ENCODE assay signal across 20 mouse cellular contexts in the genomic region with DNA sequence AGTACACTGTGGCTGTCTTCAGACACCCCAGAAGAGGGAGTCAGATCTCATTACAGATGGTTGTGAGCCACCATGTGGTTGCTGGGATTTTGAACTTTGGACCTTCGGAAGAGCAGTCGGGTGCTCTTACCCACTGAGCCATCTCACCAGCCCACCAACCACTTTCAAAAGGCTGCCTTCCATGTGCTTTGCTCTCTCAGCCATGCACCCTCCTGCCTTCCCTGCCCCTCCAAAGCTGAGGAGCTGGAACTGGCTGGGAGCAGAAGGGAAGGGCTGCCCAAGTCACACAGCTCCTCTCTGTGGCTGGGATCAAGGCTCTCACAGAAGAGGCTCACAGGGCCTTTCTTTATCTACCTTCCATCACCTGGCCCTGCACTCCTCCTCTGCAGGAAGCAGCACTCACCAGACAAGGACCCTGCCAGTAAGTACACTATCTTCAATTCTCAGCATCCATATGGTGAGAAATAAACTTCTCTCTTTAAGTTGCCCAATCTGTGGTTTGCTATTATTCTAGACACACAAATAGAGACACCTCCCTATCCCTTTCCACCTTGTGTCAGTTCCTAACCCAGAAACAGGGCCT. TPM values are rescaled to one million over a fixed set of nuclear protein-coding genes. Genes with fewer than 3 reads are reported as not detected.
DNase-seq lines count a peak whose midpoint lies in the region; ATAC-seq lines count a peak whose summit lies in the region.
"Had no signal": no experiment of that assay in that cellular context is flagged by ENCODE, and none has a peak within 500 bp of the region (broad histone marks: within the 10 kb centered on the region; RNA-seq: fewer than 3 reads in every experiment).

No protein-coding gene starts in this region.

- peaks cover 11% of the 10 kb centered on the region for H3K4me1 ChIP-seq in intestine, embryonic 14.5 days (replicated peaks; ENCODE audit: control insufficient read depth, insufficient read depth, low read length)
- H3K4me1 ChIP-seq in intestine, embryonic 16.5 days (ENCODE audit: control insufficient read depth, insufficient read depth, low read length), result peaks cover 11% of the 10 kb centered on the region

- H3K9me3 ChIP-seq in intestine, embryonic 14.5 days (ENCODE audit: control insufficient read depth, low read length), result no peaks in the 10 kb centered on the region
- H3K9me3 ChIP-seq in intestine, embryonic 16.5 days (ENCODE audit: control insufficient read depth, low read length), result no peaks in the 10 kb centered on the region
- H3K9me3 ChIP-seq: limb, embryonic 10.5 days; neural tube, embryonic 12.5 days; stomach, embryonic 15.5 days had no signal

- peak; percentile 36 for DNase-seq in intestine, embryonic 14.5 days (ENCODE audit: low spot score)
- peak; percentile 68 for DNase-seq in MEL-GATA-1-ER (ENCODE audit: extremely low read depth, low read depth)
- no peak for DNase-seq in retina, postnatal 1 day
- DNase-seq in adrenal gland, postnatal 14 days, result no peak
- DNase-seq: adrenal gland, adult 8-10 months; cerebellum, adult 9-10 months; forebrain, postnatal 0 days; gastrocnemius, adult 2 months; heart, postnatal 4 days; lung, embryonic 14.5 days; thymus, postnatal 25 days had no signal

- ATAC-seq in intestine, embryonic 14.5 days (replicated peaks; ENCODE audit: low FRiP score, low TSS enrichment, low read depth), result no peak
- ATAC-seq in intestine, embryonic 16.5 days, result no peak
- ATAC-seq in hematopoietic stem cell, adult 5-6 weeks (replicated peaks in 1 of 2; ENCODE audit: insufficient read depth in 1 of 2, low FRiP score in 2 of 2, low TSS enrichment in 1 of 2, low read depth in 1 of 2, poor library complexity in 2 of 2, severe bottlenecking in 2 of 2), result peak; percentile 7 to 58; a peak in 2 of 4 replicates
- ATAC-seq in megakaryocyte, adult 5-6 weeks (ENCODE audit: poor library complexity, severe bottlenecking), result 0 out of 2 replicates have a peak, but pooled peaks have one; percentile 30
- ATAC-seq: forebrain, postnatal 0 days; inflammation-experienced regulatory T-cells, adult 6 months had no signal

- H3K36me3 ChIP-seq in intestine, embryonic 14.5 days (ENCODE audit: control insufficient read depth, insufficient read depth, low read length), result no peaks in the 10 kb centered on the region; the same call in 1 of the 2 replicates
- no peaks in the 10 kb centered on the region for H3K36me3 ChIP-seq in intestine, embryonic 16.5 days (ENCODE audit: control insufficient read depth, insufficient read depth, low read length)
- H3K36me3 ChIP-seq: neural tube, embryonic 12.5 days; stomach, embryonic 15.5 days had no signal

- no peak overlapping the region for H3K4me3 ChIP-seq in intestine, embryonic 14.5 days (ENCODE audit: low read depth, low read length)
- no peak overlapping the region for H3K4me3 ChIP-seq in intestine, embryonic 16.5 days (ENCODE audit: low read length)
- H3K4me3 ChIP-seq: gastrocnemius, adult 2 months; limb, embryonic 10.5 days; neural tube, embryonic 12.5 days; stomach, embryonic 15.5 days had no signal

- H3K27ac ChIP-seq in intestine, embryonic 14.5 days (ENCODE audit: low read depth), result no peak overlapping the region
- H3K27ac ChIP-seq in intestine, embryonic 16.5 days (ENCODE audit: low read length), result no peak overlapping the region
- H3K27ac ChIP-seq: gastrocnemius, adult 2 months; limb, embryonic 10.5 days; neural tube, embryonic 12.5 days; stomach, embryonic 15.5 days had no signal

- no peak overlapping the region for H3K9ac ChIP-seq in intestine, embryonic 14.5 days (ENCODE audit: low read length)
- no peak overlapping the region for H3K9ac ChIP-seq in intestine, embryonic 16.5 days (ENCODE audit: low read depth, low read length)
- H3K9ac ChIP-seq: forebrain, postnatal 0 days; lung, embryonic 14.5 days; neural tube, embryonic 12.5 days; stomach, embryonic 15.5 days had no signal

- H3K4me2 ChIP-seq in intestine, embryonic 14.5 days (ENCODE audit: low read length), result no peak overlapping the region
- H3K4me2 ChIP-seq in intestine, embryonic 16.5 days (ENCODE audit: low read depth, low read length), result no peak overlapping the region
- H3K4me2 ChIP-seq: heart, embryonic 11.5 days; lung, embryonic 14.5 days; neural tube, embryonic 12.5 days; stomach, embryonic 15.5 days had no signal

- WGBS in intestine, embryonic 14.5 days, result 71% methylated on average over 2 of the region's 2 CpGs
- 72% methylated on average over 2 of the region's 2 CpGs for WGBS in intestine, embryonic 16.5 days

- H3K27me3 ChIP-seq in intestine, embryonic 14.5 days (replicated peaks; ENCODE audit: control insufficient read depth, insufficient read depth, low read length), result no peaks in the 10 kb centered on the region
- no peaks in the 10 kb centered on the region for H3K27me3 ChIP-seq in intestine, embryonic 16.5 days (replicated peaks; ENCODE audit: control insufficient read depth, insufficient read depth, low read length)
- H3K27me3 ChIP-seq: neural tube, embryonic 12.5 days; stomach, embryonic 15.5 days had no signal

RNA-seq across cellular contexts. Expression of gene Cct2, which starts 33.6 kb away (rescaled TPM):
- 280 and 295 TPM in 2 replicates for polyA plus RNA-seq in intestine, embryonic 14.5 days (2014; fragmentation: Nextera tagmentation; extraction: Ambion mirVana)
- 216 and 238 TPM in 2 replicates for polyA plus RNA-seq in intestine, embryonic 16.5 days (2015; fragmentation: Nextera tagmentation; extraction: Ambion mirVana)
- total RNA-seq in hematopoietic stem cell, adult 5-6 weeks (2017), result 549 and 550 TPM in 2 replicates
- total RNA-seq in megakaryocyte, adult 5-6 weeks (2015), result 265 and 283 TPM in 2 replicates
- total RNA-seq in megakaryocyte, adult 5-6 weeks (2017), result 250 and 266 TPM in 2 replicates
- total RNA-seq in adrenal gland, postnatal 14 days (2021), result 224 and 240 TPM in 2 replicates

RNA-seq across cellular contexts. Expression of gene Frs2, which starts 51.1 kb away (rescaled TPM):
- 28.0 and 28.9 TPM in 2 replicates for polyA plus RNA-seq in intestine, embryonic 14.5 days (2014; fragmentation: Nextera tagmentation; extraction: Ambion mirVana)
- polyA plus RNA-seq in intestine, embryonic 16.5 days (2015; fragmentation: Nextera tagmentation; extraction: Ambion mirVana), result 13.9 and 15.6 TPM in 2 replicates
- total RNA-seq in hematopoietic stem cell, adult 5-6 weeks (2017), result 12.1 and 25.3 TPM in 2 replicates
- 22.9 and 25.0 TPM in 2 replicates for total RNA-seq in megakaryocyte, adult 5-6 weeks (2015)
- total RNA-seq in megakaryocyte, adult 5-6 weeks (2017), result 9.8 and 10.5 TPM in 2 replicates
- total RNA-seq in adrenal gland, postnatal 14 days (2021), result 26.4 and 30.9 TPM in 2 replicates

RNA-seq across cellular contexts. Expression of gene Lrrc10, which starts 52.1 kb away (rescaled TPM):
- polyA plus RNA-seq in intestine, embryonic 14.5 days (2014; fragmentation: Nextera tagmentation; extraction: Ambion mirVana), result 0.12 TPM in 1 of 2 replicates, not detected in the other
- not detected in 2 replicates for polyA plus RNA-seq in intestine, embryonic 16.5 days (2015; fragmentation: Nextera tagmentation; extraction: Ambion mirVana)
- total RNA-seq in hematopoietic stem cell, adult 5-6 weeks (2017), result not detected in 2 replicates
- total RNA-seq in megakaryocyte, adult 5-6 weeks (2015), result not detected in 2 replicates
- total RNA-seq in megakaryocyte, adult 5-6 weeks (2017), result not detected in 2 replicates
- not detected in 2 replicates for total RNA-seq in adrenal gland, postnatal 14 days (2021)
- total RNA-seq: adrenal gland, adult 8-10 months; forebrain, postnatal 0 days had no signal
- polyA plus RNA-seq: forebrain, postnatal 0 days; inflammation-experienced regulatory T-cells, adult 6 months; limb, embryonic 10.5 days; neural tube, embryonic 12.5 days; small intestine, adult 2 months; stomach, embryonic 15.5 days had no signal

Comparison
In these comparisons a context has a peak if more than half of its experiments do, and no peak if none do; other contexts are left out.
1. ATAC-seq: peak in hematopoietic stem cell, adult 5-6 weeks (2 of 2) and megakaryocyte, adult 5-6 weeks (single experiment); none in intestine, embryonic 14.5 days (single experiment) and intestine, embryonic 16.5 days (single experiment).
2. DNase-seq: peak in intestine, embryonic 14.5 days (single experiment) and MEL-GATA-1-ER (single experiment); none in retina, postnatal 1 day (single experiment) and adrenal gland, postnatal 14 days (single experiment).